Mouse (Mus musculus): Measurements from ENCODE around the gene Vapb. TPM values are rescaled to one million over a fixed set of nuclear protein-coding genes. Genes with fewer than 3 reads are reported as not detected.

Vapb gene
- total and polyA plus RNA-seq, 3 experiments, result 29.1 to 483 (median 46.5) TPM

GRCm38 (mm10) chr2:173800566-173800965 is 63.3 kb downstream of the Vapb start:
- no peaks in the 10 kb centered on the region for H3K4me1 ChIP-seq (ENCODE audit: control insufficient read depth in 1 of 2, insufficient read depth in 2 of 2, low read length in 2 of 2)
- no peaks in the 10 kb centered on the region for H3K9me3 ChIP-seq (replicated peaks; ENCODE audit: insufficient read depth, low read length)
- DNase-seq (ENCODE audit: low read depth, low spot score), result no peak
- H3K36me3 ChIP-seq (ENCODE audit: control insufficient read depth in 1 of 2, insufficient read depth in 2 of 2, low read length in 2 of 2), result no peaks in the 10 kb centered on the region
- H3K4me3 ChIP-seq (ENCODE audit: control insufficient read depth in 1 of 2, insufficient read depth in 1 of 2, low read depth in 2 of 2, low read length in 2 of 2), result no peak overlapping the region
- no peaks in the 10 kb centered on the region for H3K27me3 ChIP-seq (ENCODE audit: control insufficient read depth in 1 of 2, insufficient read depth in 2 of 2, low read length in 2 of 2)
- H3K9ac ChIP-seq (ENCODE audit: control insufficient read depth, low read depth, low read length, poor library complexity, severe bottlenecking), result no peak overlapping the region
- TF ChIP-seq HCFC1 (IDR thresholded peaks at IDR 0.05; ENCODE audit: low read depth, low read length) (no peak), MYC (IDR thresholded peaks at IDR 0.05; ENCODE audit: low read depth, low read length) (no peak), MXI1 (IDR thresholded peaks at IDR 0.05; ENCODE audit: low read depth, low read length) (no peak), MAZ (IDR thresholded peaks at IDR 0.05; ENCODE audit: low read depth, low read length) (no peak), MAX (IDR thresholded peaks at IDR 0.05; ENCODE audit: low read length) (no peak)
- H3K79me2 ChIP-seq (ENCODE audit: control insufficient read depth, insufficient read depth, low read length, poor library complexity), result no peaks in the 10 kb centered on the region
- H3K27ac ChIP-seq (ENCODE audit: control insufficient read depth, low read depth, low read length), result no peak overlapping the region

DNA sequence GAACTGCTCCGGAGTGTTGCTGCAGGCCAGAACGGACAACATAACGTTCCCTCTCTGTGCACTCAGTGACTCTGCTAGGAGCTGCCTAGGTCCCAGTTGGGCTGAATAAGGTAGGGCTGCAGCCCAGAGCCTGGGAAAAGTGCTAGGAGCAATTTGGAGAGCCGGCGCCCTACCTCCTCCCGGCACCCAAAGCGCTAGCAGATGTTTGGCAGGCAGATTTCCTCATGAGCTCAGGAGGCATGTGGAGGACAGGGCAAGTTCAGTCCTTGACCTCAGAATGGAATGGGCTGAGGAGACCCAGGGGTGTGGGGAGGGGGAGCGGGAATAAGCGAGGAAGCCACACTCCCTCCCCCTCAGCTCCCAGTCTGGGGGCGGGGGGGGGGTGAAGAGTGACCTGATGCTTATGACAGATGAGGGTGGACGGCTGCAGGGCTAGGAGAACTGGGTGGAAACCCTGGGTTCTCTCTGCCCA is 64.1 kb downstream of the Vapb start:
- Histone ChIP-seq H3K9me3 (replicated peaks; ENCODE audit: insufficient read depth, low read length) (no peaks in the 10 kb centered on the region), H3K36me3 (ENCODE audit: control insufficient read depth in 1 of 2, insufficient read depth in 2 of 2, low read length in 2 of 2) (no peaks in the 10 kb centered on the region), H3K4me1 (ENCODE audit: control insufficient read depth in 1 of 2, insufficient read depth in 2 of 2, low read length in 2 of 2) (no peaks in the 10 kb centered on the region), H3K27ac (ENCODE audit: control insufficient read depth, low read depth, low read length) (no peak overlapping the region), H3K9ac (ENCODE audit: control insufficient read depth, low read depth, low read length, poor library complexity, severe bottlenecking) (no peak overlapping the region), H3K4me3 (ENCODE audit: control insufficient read depth in 1 of 2, insufficient read depth in 1 of 2, low read depth in 2 of 2, low read length in 2 of 2) (no peak overlapping the region), H3K27me3 (ENCODE audit: control insufficient read depth in 1 of 2, insufficient read depth in 2 of 2, low read length in 2 of 2) (no peaks in the 10 kb centered on the region), H3K79me2 (ENCODE audit: control insufficient read depth, insufficient read depth, low read length, poor library complexity) (no peaks in the 10 kb centered on the region)
- no peak for TF ChIP-seq MAZ (IDR thresholded peaks at IDR 0.05; ENCODE audit: low read depth, low read length)
- TF ChIP-seq JUND (IDR thresholded peaks at IDR 0.05; ENCODE audit: low read depth, low read length), result no peak
- no peak for TF ChIP-seq MEF2A (IDR thresholded peaks at IDR 0.05; ENCODE audit: extremely low read depth, insufficient replicate concordance, low read depth, low read length, poor library complexity, severe bottlenecking)
- TF ChIP-seq ZNF384 (IDR thresholded peaks at IDR 0.05; ENCODE audit: low read depth, low read length), result no peak
- no peak for TF ChIP-seq NRF1 (IDR thresholded peaks at IDR 0.05; ENCODE audit: insufficient read depth, low read depth, low read length, poor library complexity, severe bottlenecking)
- TF ChIP-seq MYB (IDR thresholded peaks at IDR 0.05; ENCODE audit: low read depth, low read length), result no peak
- no peak for TF ChIP-seq CHD2 (IDR thresholded peaks at IDR 0.05; ENCODE audit: low read length)
- no peak for TF ChIP-seq POLR2AphosphoS5 (IDR thresholded peaks at IDR 0.05; ENCODE audit: borderline replicate concordance, low read depth, low read length)
- no peak for TF ChIP-seq ZKSCAN1 (IDR thresholded peaks at IDR 0.05; ENCODE audit: low read depth, low read length)
- TF ChIP-seq BHLHE40 (IDR thresholded peaks at IDR 0.05; ENCODE audit: borderline replicate concordance, low read depth, low read length), result no peak
- TF ChIP-seq POLR2A (IDR thresholded peaks at IDR 0.05; ENCODE audit: control insufficient read depth in 1 of 2, insufficient read depth in 1 of 2, low read depth in 1 of 2, low read length in 2 of 2, poor library complexity in 1 of 2), result no peak
- TF ChIP-seq KAT2A (conservative IDR thresholded peaks at IDR 0.05; ENCODE audit: low read depth, low read length), result no peak
- DNase-seq (ENCODE audit: low read depth, low spot score), result no peak

All from MEL (cell line).